Mouse (Mus musculus): ENCODE measurements around the gene Smad9.

GRCm38 (mm10) chr3:54811616-54812015, 56.2 kb downstream of the Smad9 start:
- TF ChIP-seq CTCF (conservative IDR thresholded peaks at IDR 0.05; ENCODE audit: insufficient read depth, insufficient read length, low read depth, low read length) (no peak), POLR2A (IDR thresholded peaks at IDR 0.05; ENCODE audit: low read depth, low read length) (no peak)

Measured in kidney, adult 2 months (tissue).